Mouse (Mus musculus) CH12.LX (cell line): Measurements from ENCODE around the gene Klhl10.

Experiments
- CTCF ChIP-seq, 2 experiments: IDR thresholded peaks in 1 of 2; conservative IDR thresholded peaks in 1 of 2; 2 replicates each; pipeline ENCODE4 v1.5.1; 2011 to 2012; ENCODE audit warnings: low read depth in 2 of 2, low read length in 2 of 2, improper control_type of control experiment in 1 of 2, inconsistent platforms in 1 of 2, mild to moderate bottlenecking in 1 of 2, moderate library complexity in 1 of 2
- EP300 ChIP-seq: IDR thresholded peaks from 2 replicates; pipeline ENCODE4 v1.6.1; 2011; ENCODE audit warnings: low read length, improper control_type of control experiment
- ETS1 ChIP-seq: conservative IDR thresholded peaks from 2 replicates; pipeline ENCODE4 v1.6.1; 2012; ENCODE audit warnings: low read depth, mild to moderate bottlenecking, inconsistent platforms, low read length, improper control_type of control experiment, moderate library complexity
- MAZ ChIP-seq: IDR thresholded peaks from 2 replicates; pipeline ENCODE4 v1.6.1; 2012; ENCODE audit warnings: low read depth, mild to moderate bottlenecking, inconsistent platforms, low read length, improper control_type of control experiment, moderate library complexity
- MXI1 ChIP-seq: IDR thresholded peaks from 2 replicates; pipeline ENCODE4 v1.6.1; 2011; ENCODE audit warnings: mild to moderate bottlenecking, low read depth, low read length, improper control_type of control experiment
- NELFE ChIP-seq: IDR thresholded peaks from 2 replicates; pipeline ENCODE4 v1.6.1; 2011; ENCODE audit warnings: low read depth, low read length, improper control_type of control experiment
- POLR2A ChIP-seq: IDR thresholded peaks from 2 replicates; pipeline ENCODE4 v1.6.1; 2011; ENCODE audit warnings: low read depth, mild to moderate bottlenecking, improper control_type of control experiment, low read length
- SIN3A ChIP-seq: IDR thresholded peaks from 2 replicates; pipeline ENCODE4 v1.6.1; 2012; ENCODE audit warnings: low read length, improper control_type of control experiment, inconsistent platforms
- ZMIZ1 ChIP-seq: IDR thresholded peaks from 2 replicates; pipeline ENCODE4 v1.6.1; 2012; ENCODE audit warnings: low read depth, mild to moderate bottlenecking, inconsistent platforms, low read length, improper control_type of control experiment

DNA sequence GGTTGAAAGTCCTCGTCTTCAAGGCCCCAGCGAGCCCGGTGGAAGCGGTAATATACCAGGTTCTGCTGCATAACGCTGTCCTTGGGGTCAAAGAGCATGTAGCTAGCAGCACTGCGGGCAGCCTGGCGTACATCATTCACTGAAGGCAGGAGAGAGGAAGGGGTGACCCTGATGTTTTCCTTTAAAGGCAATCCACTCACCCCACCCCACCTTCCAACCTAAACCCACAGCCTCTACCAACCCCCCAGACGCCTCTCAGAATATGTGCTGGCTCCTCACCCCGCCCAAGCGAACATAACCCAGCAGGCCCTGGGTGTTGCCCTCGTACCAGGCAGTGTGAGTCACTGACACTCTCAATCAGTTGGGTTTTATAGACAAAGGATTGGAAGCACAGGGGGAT lies 30.0 kb upstream of the Klhl10 start:
- no peak for TF ChIP-seq EP300
- no peak for TF ChIP-seq NELFE
- no peak for TF ChIP-seq ZMIZ1
- no peak for TF ChIP-seq CTCF (conservative IDR thresholded peaks at IDR 0.05 in 1 of 2, IDR thresholded peaks at IDR 0.05 in 1 of 2; ENCODE audit: low read depth in 2 of 2, low read length in 2 of 2)
- no peak for TF ChIP-seq MAZ
- no peak for TF ChIP-seq MXI1
- no peak for TF ChIP-seq SIN3A
- no peak for TF ChIP-seq POLR2A
- no peak for TF ChIP-seq ETS1
